Mouse (Mus musculus): ENCODE data around the gene Tnfsf10. TPM values are rescaled to one million over a fixed set of nuclear protein-coding genes. Genes with fewer than 3 reads are reported as not detected.
A peak's percentile ranks its signal among the peaks of the same experiment; 100 is the strongest.

Gene Tnfsf10
- total RNA-seq, 2 experiments from 2014 or later: 3.7 to 15.2 TPM

DNA sequence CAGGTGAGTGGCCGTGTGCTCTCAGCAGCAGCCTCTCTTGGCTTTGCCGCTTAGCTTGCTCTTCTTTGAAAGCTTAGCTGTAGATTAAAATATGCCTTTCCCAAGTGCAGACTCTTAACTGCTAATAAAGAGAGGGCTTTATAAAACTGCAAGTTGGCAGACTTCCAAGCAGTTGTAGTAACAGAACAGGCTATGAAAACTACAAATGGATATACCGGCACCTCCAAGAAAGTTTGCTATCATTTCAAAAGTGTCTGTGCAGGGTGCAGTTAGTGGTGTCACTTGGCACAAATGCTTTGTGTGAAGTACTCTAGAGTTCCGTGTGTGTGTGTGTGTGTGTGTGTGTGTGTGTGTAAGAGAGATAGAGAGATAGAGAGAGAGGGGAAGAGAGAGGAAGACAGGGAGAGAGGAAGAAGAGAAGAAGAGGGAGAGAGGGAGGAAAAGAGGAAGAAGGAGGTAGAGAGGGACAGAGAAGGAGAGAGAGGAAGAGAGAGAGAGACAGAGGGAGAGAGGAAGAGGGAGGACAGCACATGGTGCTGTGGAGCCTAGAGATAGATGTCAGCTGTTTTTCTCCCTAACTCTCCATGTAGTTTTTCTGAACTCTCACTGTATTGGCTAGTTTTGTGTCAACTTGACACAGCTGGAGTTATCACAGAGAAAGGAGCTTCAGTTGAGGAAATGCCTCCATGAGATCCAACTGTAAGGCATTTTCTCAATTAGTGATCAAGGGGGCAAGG is 628 bp downstream of the Tnfsf10 start:
- peak overlapping the region; percentile 80 for H3K4me3 ChIP-seq

DNA sequence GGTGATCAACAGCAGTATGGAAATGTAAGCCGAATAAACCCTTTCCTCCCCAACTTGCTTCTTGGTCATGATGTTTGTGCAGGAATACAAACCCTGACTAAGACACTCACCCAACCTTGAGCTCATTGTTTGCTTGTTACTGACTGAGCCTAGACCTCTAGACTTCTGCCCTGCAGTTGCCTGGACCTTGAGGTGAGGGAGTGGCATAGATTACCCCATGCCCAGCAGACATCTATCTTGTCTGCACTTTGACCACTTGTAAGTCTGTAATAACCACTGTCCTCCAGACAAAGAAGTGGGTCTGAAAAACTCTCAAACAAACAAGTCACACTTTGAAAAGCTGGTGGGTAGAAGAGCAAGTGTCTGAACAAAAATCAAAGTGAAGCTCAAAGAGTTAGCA is 2.8 kb downstream of the Tnfsf10 start:
- Histone ChIP-seq H3K4me3 (peak overlapping the region; percentile 62), H3K27ac (peak overlapping the region; percentile 77)
- TF ChIP-seq CTCF (IDR thresholded peaks at IDR 0.05): no peak
- DNase-seq: no peak
- intact Hi-C loops (cut with DNase I): loop anchor here (5.0 kb wide), 1 partner anchor 42 kb away; no protein-coding TSS in a partner anchor

More for the DNA sequence above, 628 bp downstream of the Tnfsf10 start:
- intact Hi-C loops (cut with DNase I): no loop called here
- H3K27ac ChIP-seq: peak overlapping the region; percentile 84
- no peak for DNase-seq
- no peak for TF ChIP-seq CTCF (IDR thresholded peaks at IDR 0.05)

GRCm38 (mm10) chr3:27320613-27321495 is 4.0 kb downstream of the Tnfsf10 start:
- intact Hi-C loops (cut with DNase I): loop anchor here (5.0 kb wide), 1 partner anchor 44 kb away; no protein-coding TSS in a partner anchor
- Histone ChIP-seq H3K27ac (peak overlapping the region; percentile 77), H3K4me3 (peak overlapping the region; percentile 62)
- DNase-seq: peak; percentile 33
- no peak for TF ChIP-seq CTCF (IDR thresholded peaks at IDR 0.05)

DNA sequence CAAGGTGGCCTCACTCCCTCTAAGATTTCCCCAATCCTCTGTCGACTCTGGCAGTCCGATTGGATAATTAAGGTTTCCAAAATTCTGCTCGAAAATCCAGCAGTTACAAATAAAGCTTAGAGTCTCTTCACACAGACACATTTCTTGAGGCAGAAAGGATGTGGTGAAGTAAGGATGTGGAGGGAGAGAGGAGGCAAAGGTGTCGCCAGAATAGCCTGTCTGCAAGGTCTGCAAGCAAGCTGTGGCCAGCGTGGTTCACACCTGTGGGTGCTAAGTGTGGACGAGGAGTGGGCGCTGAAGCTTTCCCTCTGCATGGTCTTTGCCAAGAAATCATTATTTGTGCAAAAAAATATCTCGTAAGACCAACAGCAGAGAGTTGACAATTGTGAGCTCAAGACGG is 5.8 kb downstream of the Tnfsf10 start:
- peak overlapping the region; percentile 35; the same call in 1 of the 2 replicates for H3K4me3 ChIP-seq
- no peak for DNase-seq
- intact Hi-C loops (cut with DNase I): loop anchor here (5.0 kb wide), 1 partner anchor 45 kb away; no protein-coding TSS in a partner anchor
- TF ChIP-seq CTCF (IDR thresholded peaks at IDR 0.05): no peak
- H3K27ac ChIP-seq: peak overlapping the region; percentile 77

- no peak for TF ChIP-seq CTCF (IDR thresholded peaks at IDR 0.05)
- Histone ChIP-seq H3K4me3 (peak overlapping the region; percentile 35; the same call in 1 of the 2 replicates), H3K27ac (peak overlapping the region; percentile 77)
- intact Hi-C loops (cut with DNase I): loop anchor here (5.0 kb wide), 1 partner anchor 46 kb away; no protein-coding TSS in a partner anchor
- no peak for DNase-seq
These were observed 6.7 kb downstream of the Tnfsf10 start for GRCm38 (mm10) chr3:27323551-27323950.

GRCm38 (mm10) chr3:27326633-27327191 is 9.9 kb downstream of the Tnfsf10 start:
- intact Hi-C loops (cut with DNase I): no loop called here
- TF ChIP-seq CTCF (IDR thresholded peaks at IDR 0.05): no peak
- Histone ChIP-seq H3K27ac (no peak overlapping the region; the same call in 1 of the 2 replicates), H3K4me3 (no peak overlapping the region)
- no peak for DNase-seq

- Histone ChIP-seq H3K4me3 (no peak overlapping the region), H3K27ac (no peak overlapping the region)
- DNase-seq: no peak
- intact Hi-C loops (cut with DNase I): no loop called here
- no peak for TF ChIP-seq CTCF (IDR thresholded peaks at IDR 0.05)
These were observed 13.9 kb downstream of the Tnfsf10 start for GRCm38 (mm10) chr3:27330706-27331105.

- DNase-seq: peak; percentile 45
- intact Hi-C loops (cut with DNase I): loop anchor here (5.0 kb wide), 1 partner anchor 66 kb away; no protein-coding TSS in a partner anchor
- no peak overlapping the region for H3K4me3 ChIP-seq
- TF ChIP-seq CTCF (IDR thresholded peaks at IDR 0.05): peak; percentile 66
- H3K27ac ChIP-seq: no peak overlapping the region
These were observed 21.6 kb downstream of the Tnfsf10 start for GRCm38 (mm10) chr3:27338437-27338836.

DNA sequence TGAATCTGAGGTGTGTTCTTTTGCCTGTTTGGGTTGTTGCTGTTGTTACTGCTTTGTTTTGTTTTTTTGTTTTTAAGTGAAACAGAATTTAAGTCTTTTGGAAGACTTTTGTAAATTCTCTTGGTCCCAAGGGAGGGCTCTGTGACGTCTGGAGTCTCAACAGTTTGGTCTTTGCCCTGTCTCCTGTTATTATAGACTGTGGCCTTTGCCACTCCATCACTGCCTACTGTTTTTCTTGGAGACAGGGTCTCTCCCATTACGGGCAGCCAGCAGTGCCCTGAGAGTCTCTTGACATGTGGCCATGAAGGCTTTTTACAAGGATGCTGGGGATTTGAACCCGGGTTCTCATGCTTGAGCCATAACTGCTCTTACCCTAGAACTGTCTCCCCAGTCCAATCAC is 22.1 kb downstream of the Tnfsf10 start:
- DNase-seq: no peak
- intact Hi-C loops (cut with DNase I): loop anchor here (5.0 kb wide), 1 partner anchor 67 kb away; no protein-coding TSS in a partner anchor

GRCm38 (mm10) chr3:27340757-27341156 is 23.9 kb downstream of the Tnfsf10 start:
- Histone ChIP-seq H3K27ac (no peak overlapping the region), H3K4me3 (no peak overlapping the region)
- DNase-seq: no peak
- intact Hi-C loops (cut with DNase I): loop anchor here (10.0 kb wide), 1 partner anchor 124 kb away; no protein-coding TSS in a partner anchor
- TF ChIP-seq CTCF (IDR thresholded peaks at IDR 0.05): no peak

More for the DNA sequence above, 22.1 kb downstream of the Tnfsf10 start:
- Histone ChIP-seq H3K27ac (no peak overlapping the region), H3K4me3 (no peak overlapping the region)
- TF ChIP-seq CTCF (IDR thresholded peaks at IDR 0.05): no peak

- intact Hi-C loops (cut with DNase I): loop anchor here (10.0 kb wide), 1 partner anchor 122 kb away; no protein-coding TSS in a partner anchor
- no peak for TF ChIP-seq CTCF (IDR thresholded peaks at IDR 0.05)
- no peak for DNase-seq
- Histone ChIP-seq H3K27ac (no peak overlapping the region), H3K4me3 (no peak overlapping the region)
These were observed 25.6 kb downstream of the Tnfsf10 start for GRCm38 (mm10) chr3:27342462-27342861.

- peak; percentile 68 for DNase-seq
- no peak overlapping the region for H3K27ac ChIP-seq
- intact Hi-C loops (cut with DNase I): loop anchor here (10.0 kb wide), 1 partner anchor 119 kb away; no protein-coding TSS in a partner anchor
- H3K4me3 ChIP-seq: no peak overlapping the region
- peak; percentile 77 for TF ChIP-seq CTCF (IDR thresholded peaks at IDR 0.05)
These were observed 28.7 kb downstream of the Tnfsf10 start for GRCm38 (mm10) chr3:27345526-27345925.
